Mouse (Mus musculus) mature B cell (primary cell): ENCODE measurements around the gene Tpst1.

ENCODE experiments used
- in situ Hi-C: fragments of 300-500 bp; cut with MboI; formaldehyde crosslinking; loops from 2 replicates; pipeline ENCODE4 v1.14.3; 2019

Gene Tpst1

DNA sequence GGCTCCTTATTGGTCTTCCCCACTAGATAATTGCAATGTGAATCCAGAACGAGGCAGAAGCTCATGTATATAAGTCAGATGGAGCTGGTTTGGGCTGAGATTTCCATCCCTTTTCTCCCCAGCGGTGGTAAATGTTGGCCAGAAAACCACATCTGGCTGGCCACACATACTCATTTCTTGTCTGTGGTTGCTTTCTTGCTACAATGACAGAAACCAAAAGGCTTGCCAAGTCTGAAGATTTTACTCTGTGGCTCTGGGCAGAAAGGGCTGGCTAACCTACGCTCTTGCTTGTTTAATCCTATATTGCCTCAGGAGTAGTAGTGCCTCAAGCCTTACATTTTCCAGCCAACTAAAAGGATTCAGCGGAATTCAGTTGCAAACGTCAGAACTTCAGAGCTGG lies 68.0 kb downstream of the Tpst1 start:
- in situ Hi-C loops: loop anchor here (25.0 kb wide), 1 partner anchor 104 kb away; the partner anchor contains the start of genes Asl and Crcp

DNA sequence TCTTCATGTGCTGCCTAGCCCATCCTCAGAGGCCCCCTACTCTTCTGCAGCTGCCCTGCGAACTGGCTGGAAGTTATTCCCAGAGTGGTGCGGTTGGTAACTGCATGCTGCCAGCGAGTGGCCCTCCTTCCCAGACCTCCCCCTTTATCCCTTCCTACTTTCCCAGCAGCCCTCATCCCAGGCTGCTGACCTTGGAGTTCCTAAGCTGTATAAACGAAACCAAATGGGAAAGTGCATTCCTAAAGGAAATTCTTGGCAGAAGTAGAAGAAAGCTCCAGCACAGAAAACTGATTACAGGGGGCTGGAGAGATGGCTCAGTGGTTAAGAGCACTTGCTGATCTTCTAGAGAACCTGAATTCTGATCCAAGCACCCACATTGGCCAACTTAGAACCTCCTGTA lies 68.9 kb downstream of the Tpst1 start:
- in situ Hi-C loops: loop anchor here (25.0 kb wide), 1 partner anchor 105 kb away; the partner anchor contains the start of genes Asl and Crcp

DNA sequence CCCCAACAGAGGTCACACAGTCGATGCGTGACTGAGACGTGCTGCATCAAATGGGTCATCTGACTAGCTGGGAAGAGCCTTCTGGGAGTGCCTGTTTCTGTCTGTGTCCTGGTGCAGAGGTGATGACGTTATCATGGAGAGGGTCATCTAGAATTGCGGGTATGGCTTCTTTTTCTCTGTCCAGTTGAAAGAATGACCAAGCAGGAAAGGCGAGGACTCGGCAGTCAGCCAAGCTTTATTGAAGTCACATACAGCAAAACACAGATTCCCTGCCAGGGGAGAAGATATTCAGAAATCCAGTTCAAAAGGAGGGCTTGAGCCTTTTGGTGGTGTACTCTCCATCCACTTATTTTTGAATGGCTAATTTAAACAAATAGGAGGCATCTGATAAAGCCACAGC lies 70.0 kb downstream of the Tpst1 start:
- in situ Hi-C loops: loop anchor here (25.0 kb wide), 1 partner anchor 106 kb away; the partner anchor contains the start of genes Asl and Crcp

DNA sequence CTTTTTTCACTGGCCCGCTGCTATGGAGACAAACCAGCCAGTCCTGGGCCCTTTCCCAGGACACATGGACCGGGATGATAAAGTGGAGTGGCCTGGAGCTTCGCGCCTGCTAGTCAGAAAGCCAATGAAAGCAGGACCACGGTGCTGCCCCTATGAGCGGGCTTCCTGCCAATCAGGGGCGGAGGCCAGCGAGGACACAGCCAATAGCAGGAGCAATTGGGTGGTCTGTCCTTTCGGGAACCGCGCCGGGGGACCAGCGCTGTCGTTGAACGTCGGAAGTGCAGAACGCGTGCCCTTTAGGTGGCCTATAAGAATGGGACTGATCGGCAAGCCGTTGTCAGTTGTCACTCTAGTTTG lies 70.8 kb downstream of the Tpst1 start:
- in situ Hi-C loops: loop anchor here (25.0 kb wide), 1 partner anchor 107 kb away; the partner anchor contains the start of genes Asl and Crcp

DNA sequence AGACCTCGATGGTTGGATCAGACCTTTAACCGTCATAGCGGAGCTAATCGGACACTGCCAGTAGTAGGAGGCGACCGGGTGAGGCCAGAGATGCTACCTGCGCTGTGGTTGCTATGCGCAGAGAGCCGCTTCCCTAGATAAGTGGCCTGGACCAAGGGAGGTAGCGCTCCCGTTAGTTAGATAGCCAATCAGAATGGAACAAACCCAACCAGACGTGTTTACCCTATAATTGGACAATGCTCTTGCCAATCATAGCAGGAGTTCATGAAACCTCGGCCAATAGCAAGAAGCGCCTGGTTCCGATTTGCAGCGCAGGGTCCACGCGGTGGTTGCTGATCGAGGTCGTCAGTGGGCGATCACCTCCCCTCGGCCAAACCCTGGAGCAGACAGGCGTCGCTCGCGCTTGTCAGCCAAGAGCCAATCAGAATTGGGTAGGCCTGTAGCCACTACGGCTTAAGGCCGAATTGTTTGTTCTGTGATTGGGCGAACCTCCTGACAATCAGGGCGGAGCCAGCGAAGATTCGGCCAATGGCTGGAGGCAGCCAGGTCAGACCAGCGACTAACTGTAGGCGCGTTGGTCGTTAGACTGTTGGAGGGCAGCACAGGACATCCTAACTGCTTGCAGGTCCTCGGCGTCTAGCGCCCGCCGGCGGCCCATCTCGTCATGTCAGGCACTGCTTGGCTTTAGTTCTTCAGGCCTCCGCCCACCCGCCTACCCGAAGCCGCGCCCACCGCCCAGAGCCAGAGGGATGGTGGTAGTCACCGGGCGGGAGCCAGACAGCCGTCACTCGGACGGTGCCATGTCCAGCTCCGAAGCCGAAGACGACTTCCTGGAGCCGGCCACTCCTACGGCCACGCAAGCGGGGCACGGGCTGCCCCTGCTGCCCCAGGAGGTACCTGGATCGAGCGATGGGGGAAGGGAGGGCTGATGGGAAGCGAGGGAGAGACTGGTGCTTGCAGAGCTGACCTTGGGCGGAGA lies 71.5 kb downstream of the Tpst1 start, which contains the start of gene Kctd7:
TSS of gene Kctd7 (plus strand) at position 528 of the 979 bp plus-strand sequence.
- in situ Hi-C loops: loop anchor here (25.0 kb wide), 1 partner anchor 107 kb away; the partner anchor contains the start of genes Asl and Crcp

DNA sequence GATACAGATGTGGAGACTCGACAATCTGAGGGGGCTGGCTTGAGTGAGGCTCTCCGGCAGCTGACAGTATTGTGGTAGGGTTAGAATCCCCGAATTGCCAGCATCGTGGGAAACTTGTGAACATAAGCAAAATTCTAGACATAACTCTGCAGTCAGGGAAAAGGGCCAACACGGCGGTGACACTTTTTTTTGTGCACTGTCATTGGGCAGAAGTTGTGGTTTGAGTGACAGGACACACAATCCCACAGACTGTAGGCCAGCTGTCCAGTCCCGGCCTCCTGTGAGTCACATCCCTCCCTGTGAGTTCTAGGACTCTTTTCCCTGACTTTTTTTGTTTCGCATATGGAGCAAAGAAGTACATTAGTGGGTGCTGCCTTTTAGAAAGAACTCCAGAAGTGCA lies 72.8 kb downstream of the Tpst1 start:
- in situ Hi-C loops: loop anchor here (25.0 kb wide), 1 partner anchor 109 kb away; the partner anchor contains the start of genes Asl and Crcp

DNA sequence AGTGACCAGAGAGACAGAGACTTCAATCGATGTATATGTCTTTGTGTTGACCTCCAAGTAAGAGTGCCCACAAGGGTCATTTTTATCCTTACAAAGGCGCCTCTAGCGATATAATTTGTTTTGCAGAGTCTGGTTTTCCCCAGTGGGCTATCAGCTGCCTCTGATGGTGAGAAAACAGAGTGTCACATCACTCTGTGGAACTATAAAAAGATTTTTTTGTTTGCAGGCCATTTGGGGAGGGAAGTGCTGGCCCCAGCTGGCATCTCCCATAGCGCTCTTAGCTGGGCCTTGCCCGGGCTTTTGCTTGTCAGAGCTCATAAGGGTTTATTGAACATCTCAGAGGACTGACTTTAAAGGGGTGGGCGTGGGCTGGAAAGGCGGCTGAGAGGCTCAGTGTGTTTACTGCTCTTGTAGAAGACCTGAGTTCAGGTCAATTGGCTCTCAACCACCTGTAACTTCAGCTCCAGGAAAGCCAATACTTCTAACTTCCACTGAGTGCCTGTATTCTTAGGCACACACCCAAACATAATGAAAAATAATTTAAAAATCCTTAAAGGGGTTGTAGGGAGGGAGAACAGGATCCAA lies 76.7 kb downstream of the Tpst1 start:
- in situ Hi-C loops: loop anchor here (25.0 kb wide), 1 partner anchor 113 kb away; the partner anchor contains the start of genes Asl and Crcp

DNA sequence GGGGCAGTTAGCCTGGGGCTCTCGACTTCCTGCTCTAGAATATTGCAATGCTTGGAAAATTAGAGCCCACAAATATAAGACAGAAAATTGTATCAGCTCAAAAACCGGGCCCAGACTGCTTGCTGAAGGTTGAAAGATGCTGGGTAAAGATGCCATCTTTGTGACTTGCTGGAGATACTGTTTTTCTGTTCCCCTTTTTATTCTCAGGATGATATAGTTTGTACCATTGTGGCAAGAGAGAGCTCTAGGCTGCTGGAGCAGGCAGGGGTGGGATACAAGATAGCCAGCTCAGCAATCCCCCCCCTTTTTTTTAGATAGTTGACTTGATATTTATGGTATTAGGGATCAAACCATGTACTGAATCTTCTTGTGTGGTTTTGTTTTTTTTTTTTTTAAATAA lies 81.2 kb downstream of the Tpst1 start:
- in situ Hi-C loops: no loop called here

DNA sequence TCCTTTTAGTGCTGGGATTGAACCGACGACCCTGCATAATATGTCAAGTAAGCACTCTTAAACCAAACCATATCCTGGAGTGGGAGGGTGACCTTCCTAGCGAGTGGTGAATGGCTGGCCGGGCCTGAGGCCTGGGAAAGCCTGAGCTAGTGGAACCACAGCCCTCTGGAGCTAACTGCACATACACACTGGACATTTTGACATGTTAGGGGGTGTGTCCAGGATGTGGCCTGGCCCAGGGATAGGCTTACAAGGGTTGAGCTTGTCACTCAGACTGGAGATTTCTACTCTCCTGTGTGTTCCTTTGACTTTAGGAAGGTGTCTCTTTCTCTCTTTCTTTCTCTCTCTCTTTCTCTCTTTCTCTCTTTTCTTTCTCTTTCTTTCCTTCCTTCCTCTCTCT lies 85.4 kb downstream of the Tpst1 start:
- in situ Hi-C loops: no loop called here

DNA sequence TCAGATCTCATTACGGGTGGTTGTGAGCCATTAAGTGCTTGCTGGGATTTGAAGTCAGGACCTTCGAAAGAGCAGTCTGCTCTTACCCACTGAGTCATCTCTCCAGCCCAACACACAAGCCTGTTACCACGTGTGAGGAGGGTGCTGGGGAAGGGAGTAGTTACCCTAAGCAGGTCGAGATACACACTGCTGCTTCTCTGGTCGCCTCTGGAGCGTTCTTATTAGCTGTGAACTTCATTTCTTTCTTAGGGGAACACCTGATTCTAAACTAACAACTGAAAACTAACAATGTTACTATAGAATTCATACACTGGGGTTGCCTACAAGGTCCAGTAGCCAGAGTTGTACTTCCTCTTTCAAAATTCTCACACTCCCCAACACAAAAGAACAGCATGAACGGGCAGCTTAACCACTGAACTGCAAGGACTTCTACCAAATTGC lies 86.7 kb downstream of the Tpst1 start:
- in situ Hi-C loops: no loop called here

DNA sequence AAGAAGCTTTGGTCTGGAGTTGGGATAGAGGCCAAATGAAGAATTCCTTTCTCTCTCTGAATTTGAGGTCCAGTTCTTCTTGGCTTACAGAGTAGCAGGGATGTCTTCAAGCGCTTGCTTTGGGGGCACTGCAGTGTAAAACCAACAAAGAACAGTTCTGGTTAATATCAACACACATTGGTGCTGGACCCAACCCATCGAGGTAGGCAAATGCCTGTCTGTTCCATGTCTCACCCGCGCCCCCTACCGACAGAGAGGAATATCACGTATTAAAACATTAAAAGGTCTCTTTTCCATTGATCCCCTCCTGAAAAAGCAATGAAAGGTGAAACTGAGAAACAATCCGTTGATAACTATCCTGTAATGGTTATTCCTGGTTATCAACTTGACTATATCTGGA lies 90.5 kb downstream of the Tpst1 start:
- in situ Hi-C loops: no loop called here

DNA sequence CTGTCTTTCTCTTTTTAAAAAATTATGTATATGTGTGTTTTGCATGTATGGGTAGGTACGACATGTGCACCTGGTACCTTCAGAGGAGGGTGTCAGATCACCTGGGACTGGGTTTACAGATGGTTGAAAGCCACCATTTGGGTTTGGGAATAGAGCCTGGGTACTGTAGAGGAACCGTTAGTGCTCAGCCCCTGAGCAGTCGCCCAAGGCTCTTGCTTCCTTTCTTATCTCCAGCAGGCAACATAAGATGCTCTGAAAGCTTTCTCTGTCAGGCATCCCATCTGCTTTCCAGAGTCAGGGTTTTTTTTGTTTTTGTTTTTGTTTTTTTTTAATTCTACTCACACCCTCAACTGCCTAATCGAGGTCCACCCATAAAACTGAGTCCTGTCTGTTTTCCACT lies 92.1 kb downstream of the Tpst1 start:
- in situ Hi-C loops: no loop called here

DNA sequence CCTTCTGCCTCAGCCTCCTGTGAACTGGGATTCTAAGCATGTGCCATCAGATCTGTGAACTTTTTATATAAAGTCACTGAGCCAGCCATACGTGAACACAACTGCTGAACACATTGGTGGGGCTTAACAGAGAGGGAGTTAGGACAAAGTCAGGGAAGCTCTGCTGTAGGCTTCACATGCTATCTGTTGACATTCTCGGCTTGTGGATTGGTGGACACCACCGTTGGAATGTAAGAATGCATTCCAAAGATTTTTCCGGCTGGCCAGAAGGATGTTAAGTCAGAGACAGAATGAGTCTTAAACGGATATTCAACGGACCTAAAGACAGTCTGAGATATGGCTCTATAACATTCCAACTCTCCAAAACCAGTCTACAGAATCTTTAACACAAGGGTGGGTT lies 96.0 kb downstream of the Tpst1 start:
- in situ Hi-C loops: no loop called here

DNA sequence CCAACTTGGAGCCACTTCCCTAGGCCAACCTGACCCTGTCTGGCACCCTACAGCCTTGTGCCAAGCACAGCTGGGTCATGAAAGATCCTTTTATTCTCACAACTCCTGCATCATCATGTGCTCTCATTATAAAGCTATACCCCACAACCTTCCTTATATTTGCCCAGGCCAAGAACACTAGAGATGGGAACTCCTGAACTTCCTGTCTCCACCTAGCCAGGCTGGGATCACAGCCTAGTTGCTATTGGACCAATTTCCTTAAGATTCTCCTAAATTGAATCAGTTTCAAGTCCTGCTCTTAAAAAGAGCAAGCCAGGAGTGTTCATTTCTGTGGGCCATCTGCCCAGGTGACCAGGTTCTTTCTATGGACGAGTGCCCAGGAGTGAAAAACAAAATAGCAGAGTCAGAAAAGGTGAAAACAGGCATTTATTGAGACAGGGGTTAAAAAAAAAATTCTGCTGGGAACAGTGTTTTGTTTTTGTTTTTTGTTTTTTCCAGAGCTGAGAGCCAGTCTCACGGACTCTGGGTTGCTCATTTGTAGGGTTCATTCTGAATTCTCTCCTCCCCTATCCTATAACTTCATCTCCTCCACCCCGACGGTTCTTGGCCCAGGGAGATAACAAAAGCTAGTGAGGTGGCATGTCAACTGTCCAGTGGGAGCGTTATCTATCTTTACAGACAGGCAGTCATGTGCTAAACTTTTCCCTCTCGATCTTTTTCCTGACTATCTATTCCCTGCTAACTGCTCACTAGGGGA lies 97.7 kb downstream of the Tpst1 start:
- in situ Hi-C loops: no loop called here

DNA sequence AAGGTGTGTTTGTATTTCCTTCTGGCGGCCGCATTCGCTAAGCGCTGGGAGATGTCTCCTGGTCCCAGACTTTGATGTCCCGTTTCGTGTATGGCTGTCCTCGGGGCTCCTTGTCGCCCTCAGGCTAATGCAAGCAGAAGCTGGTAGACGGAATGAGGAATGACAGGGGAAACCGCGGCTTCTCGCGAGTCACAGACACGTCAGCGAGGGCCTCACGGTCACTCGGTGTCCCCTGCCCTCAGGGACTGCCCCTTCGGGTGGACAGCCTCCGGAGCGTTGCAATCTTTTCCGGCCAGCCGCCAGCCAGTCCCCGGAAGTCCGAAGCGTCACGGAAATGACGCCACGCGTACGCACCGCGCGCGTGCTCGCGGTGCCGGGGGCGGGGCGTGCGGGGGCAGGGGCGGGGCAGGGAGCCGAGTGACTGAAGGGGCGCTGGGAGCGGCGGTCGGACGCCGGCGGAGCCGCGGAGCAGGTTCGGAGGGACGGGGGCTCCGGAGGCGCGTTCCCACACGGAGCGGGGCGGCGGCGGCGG lies 98.4 kb downstream of the Tpst1 start, which contains the start of gene Rabgef1:
TSS of gene Rabgef1 (plus strand) at position 376 of the 532 bp plus-strand sequence.
- in situ Hi-C loops: no loop called here

DNA sequence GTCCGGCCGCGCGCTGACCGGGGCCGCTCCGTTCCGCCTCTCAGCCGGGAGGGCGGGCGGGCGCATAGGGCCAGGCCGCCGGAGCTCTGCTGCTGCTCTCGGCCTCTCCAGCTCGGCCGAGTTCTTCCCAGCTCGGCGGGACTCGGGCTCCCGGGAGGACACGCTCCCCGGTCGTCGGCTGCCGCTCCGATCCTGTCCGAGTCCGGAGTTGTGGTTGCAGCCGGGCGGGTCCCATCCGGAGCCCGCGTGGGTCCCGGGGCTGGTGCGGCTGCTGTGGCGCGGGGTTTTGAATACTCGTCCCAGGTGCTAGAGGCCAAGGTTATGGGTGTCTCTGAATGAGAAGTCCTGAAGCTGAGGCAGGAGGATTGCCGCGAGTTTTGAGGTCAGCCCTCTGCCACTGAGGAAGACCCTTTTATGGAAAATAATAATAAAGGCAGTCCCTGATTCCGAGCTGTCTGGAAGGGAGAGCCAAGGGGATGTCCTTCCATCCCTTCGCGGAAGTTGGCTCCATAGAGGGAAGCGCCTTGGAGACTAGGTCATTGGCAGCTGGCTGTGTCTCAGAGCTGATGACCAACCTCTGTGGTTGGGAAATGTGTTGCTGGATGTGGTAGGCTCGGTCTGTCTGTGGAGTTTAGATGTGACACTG lies 99.0 kb downstream of the Tpst1 start:
- in situ Hi-C loops: no loop called here

DNA sequence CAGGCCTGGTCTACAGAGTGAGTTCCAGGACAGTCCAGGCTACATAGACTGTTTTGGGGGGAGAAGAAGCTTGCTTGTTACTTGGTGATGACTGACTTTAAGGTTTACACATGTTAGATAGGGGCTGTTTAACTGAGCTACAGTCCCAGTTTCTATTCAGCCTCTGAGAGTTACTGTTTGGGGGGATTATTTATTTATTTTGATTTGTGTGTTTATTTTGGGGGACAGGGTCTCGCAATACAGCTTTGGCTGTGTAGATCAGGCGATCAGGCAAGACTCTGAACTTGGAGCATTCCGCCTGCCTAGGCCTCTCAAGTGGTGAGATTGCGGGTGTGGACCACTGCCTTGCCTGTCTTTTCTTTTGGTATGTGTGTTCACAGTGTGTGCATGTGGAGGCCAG lies 99.9 kb downstream of the Tpst1 start:
- in situ Hi-C loops: no loop called here

DNA sequence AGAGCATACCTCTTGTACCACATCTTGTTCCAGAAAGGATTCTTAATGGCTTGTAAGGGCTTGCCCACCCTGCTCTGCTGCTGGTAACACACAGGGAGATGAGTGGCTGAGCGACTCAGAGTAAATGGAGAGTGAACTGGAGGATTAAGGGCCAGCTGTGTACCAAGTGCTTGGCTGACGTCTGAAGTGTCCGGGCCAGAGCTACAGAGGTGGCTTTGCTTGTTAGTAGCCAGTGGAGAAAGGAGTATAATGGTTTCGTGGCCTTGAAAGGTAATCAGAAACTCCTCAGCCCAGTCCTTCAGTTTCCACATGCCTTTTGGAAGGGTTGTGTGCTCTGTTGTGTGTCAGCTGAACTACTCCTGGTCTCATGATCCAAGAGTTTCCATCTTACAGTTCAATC lies 104.7 kb downstream of the Tpst1 start:
- in situ Hi-C loops: no loop called here

DNA sequence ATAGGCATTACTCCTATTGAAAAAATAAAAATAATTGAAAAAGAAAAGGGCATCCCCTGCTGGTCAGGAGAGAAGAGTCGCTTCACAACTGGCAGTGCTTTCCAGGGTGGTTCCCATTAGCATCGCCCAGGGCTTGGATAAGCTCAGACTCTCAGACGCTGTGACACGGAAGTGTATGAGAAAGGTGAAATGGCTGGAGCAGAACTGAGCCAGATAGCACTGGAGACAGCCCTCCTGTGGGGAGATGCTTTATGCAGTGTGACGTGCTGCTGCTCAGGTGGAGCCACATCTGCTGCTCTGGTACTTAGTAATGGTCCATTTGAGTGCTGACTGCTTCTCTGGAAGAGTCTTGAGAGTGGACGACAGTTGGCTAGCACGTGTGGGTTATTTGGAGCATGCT lies 107.2 kb downstream of the Tpst1 start:
- in situ Hi-C loops: no loop called here

DNA sequence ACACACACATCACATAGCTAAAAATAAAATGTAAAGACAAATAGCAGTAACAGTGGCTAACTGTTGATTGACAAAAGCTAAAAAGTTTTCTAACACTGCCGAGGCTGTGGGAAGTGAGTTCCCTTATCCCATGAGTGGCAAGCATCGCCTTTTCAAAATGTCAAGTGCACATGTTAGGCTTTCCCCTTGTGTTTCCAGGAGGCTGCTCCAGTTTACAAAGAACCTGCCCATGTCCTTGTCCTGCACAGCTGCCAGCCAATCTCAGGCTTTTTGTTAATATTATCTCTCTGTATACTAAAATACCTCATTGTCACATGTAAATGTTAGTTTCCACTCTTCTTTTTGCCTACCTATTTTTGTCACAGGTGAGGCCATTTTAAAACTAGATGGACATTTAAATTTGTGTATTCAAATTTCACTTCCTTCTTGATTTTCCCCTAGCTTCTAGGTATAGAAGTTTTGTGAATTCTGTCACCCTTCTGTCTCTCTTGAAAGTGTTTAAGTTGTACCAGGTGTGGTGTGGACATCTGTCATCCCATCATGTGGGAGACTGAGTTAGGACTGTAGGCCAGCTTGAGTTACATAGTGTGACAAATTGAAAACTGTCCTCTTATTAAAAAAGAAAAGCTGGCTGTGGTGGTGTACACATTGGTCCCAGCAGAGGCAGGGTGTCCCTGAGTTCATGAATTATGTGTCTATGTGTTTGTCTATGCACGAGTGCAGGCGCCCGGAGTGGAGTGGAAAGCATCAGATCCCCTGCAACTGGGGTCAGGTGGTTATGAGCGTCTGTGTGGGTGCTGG lies 108.8 kb downstream of the Tpst1 start:
- in situ Hi-C loops: no loop called here
